In genomic region chr7:113188091-113188490, GRCm38 (mm10) we compare ENCODE assay signal across 24 mouse cellular contexts. TPM values are rescaled to one million over a fixed set of nuclear protein-coding genes. Genes with fewer than 3 reads are reported as not detected.
DNase-seq lines count a peak whose midpoint lies in the region; ATAC-seq and TF ChIP-seq lines count a peak whose summit lies in the region.
"Had no signal": no experiment of that assay in that cellular context is flagged by ENCODE, and none has a peak within 500 bp of the region (broad histone marks: within the 10 kb centered on the region; RNA-seq: fewer than 3 reads in every experiment).

No protein-coding gene starts in this region.

- WGBS in hindbrain, embryonic 10.5 days: 57% methylated on average over 2 of the region's 2 CpGs
- 65% methylated on average over 2 of the region's 2 CpGs for WGBS in hindbrain, embryonic 11.5 days

- no peak overlapping the region for H3K9ac ChIP-seq in hindbrain, embryonic 11.5 days (ENCODE audit: low read depth, low read length)
- H3K9ac ChIP-seq: embryonic facial prominence, embryonic 13.5 days; embryonic facial prominence, embryonic 15.5 days; forebrain, embryonic 13.5 days; forebrain, embryonic 15.5 days; forebrain, postnatal 0 days had no signal

- H3K27ac ChIP-seq in hindbrain, embryonic 10.5 days: 0 out of 2 replicates have a peak overlapping the region, but pooled peaks have one; percentile 23
- no peak overlapping the region for H3K27ac ChIP-seq in hindbrain, embryonic 11.5 days (ENCODE audit: low read depth, low read length)
- peak overlapping the region; percentile 95 for H3K27ac ChIP-seq in embryonic fibroblast, embryonic 13.5 days (ENCODE audit: insufficient read depth, low read length)
- H3K27ac ChIP-seq: embryonic facial prominence, embryonic 13.5 days; embryonic facial prominence, embryonic 15.5 days; forebrain, embryonic 13.5 days; forebrain, embryonic 15.5 days had no signal

- 0 out of 2 replicates have a peak, but pooled peaks cover 4% of the 10 kb centered on the region for H3K9me3 ChIP-seq in hindbrain, embryonic 10.5 days
- H3K9me3 ChIP-seq in hindbrain, embryonic 11.5 days (ENCODE audit: control insufficient read depth, low read length): no peaks in the 10 kb centered on the region
- H3K9me3 ChIP-seq: embryonic facial prominence, embryonic 13.5 days; embryonic facial prominence, embryonic 15.5 days; forebrain, embryonic 15.5 days; G1E had no signal

- peaks cover 12% of the 10 kb centered on the region; the same call in 1 of the 2 replicates for H3K4me1 ChIP-seq in hindbrain, embryonic 10.5 days (replicated peaks)
- no peaks in the 10 kb centered on the region for H3K4me1 ChIP-seq in hindbrain, embryonic 11.5 days (replicated peaks; ENCODE audit: control insufficient read depth, insufficient read depth, low read length)
- H3K4me1 ChIP-seq in embryonic fibroblast, embryonic 13.5 days (ENCODE audit: control insufficient read depth, insufficient read depth, low read length): peaks cover 36% of the 10 kb centered on the region
- H3K4me1 ChIP-seq: embryonic facial prominence, embryonic 13.5 days; embryonic facial prominence, embryonic 15.5 days; forebrain, embryonic 13.5 days; forebrain, embryonic 15.5 days had no signal

- H3K4me2 ChIP-seq in hindbrain, embryonic 11.5 days (replicated peaks; ENCODE audit: low read depth, low read length): no peak overlapping the region
- H3K4me2 ChIP-seq: embryonic facial prominence, embryonic 13.5 days; embryonic facial prominence, embryonic 15.5 days; forebrain, embryonic 13.5 days; forebrain, embryonic 15.5 days had no signal

- H3K4me3 ChIP-seq in hindbrain, embryonic 10.5 days: no peak overlapping the region
- no peak overlapping the region for H3K4me3 ChIP-seq in hindbrain, embryonic 11.5 days (ENCODE audit: low read depth, low read length)
- H3K4me3 ChIP-seq in embryonic fibroblast, embryonic 13.5 days (ENCODE audit: insufficient read depth, low read length): no peak overlapping the region
- H3K4me3 ChIP-seq: embryonic facial prominence, embryonic 13.5 days; embryonic facial prominence, embryonic 15.5 days; forebrain, embryonic 13.5 days; forebrain, embryonic 15.5 days had no signal

- TF ChIP-seq CTCF in embryonic fibroblast, embryonic 13.5 days (IDR thresholded peaks at IDR 0.05; ENCODE audit: borderline replicate concordance, insufficient read depth, low read length): no peak

- no peak for DNase-seq in hindbrain, embryonic 10.5 days (ENCODE audit: low spot score)
- DNase-seq in hindbrain, embryonic 11.5 days (ENCODE audit: low spot score): no peak
- peak; percentile 65 for DNase-seq in NIH3T3 (ENCODE audit: low read depth)
- no peak for DNase-seq in thymus, postnatal 4 days
- DNase-seq in lung, postnatal 14 days: no peak
- DNase-seq: adrenal gland, adult 2 months; adrenal gland, postnatal 10 days; adrenal gland, postnatal 25 days; B cell, adult 2 months; cerebellum, adult 18-20 months; cerebellum, adult 8-10 months; cerebellum, adult 9-11 months; cerebellum, postnatal 14 days; cerebellum, postnatal 36 days; embryo, embryonic 11 days; forebrain, postnatal 0 days had no signal

- H3K27me3 ChIP-seq in hindbrain, embryonic 10.5 days (ENCODE audit: insufficient read depth, poor library complexity, severe bottlenecking): no peaks in the 10 kb centered on the region
- no peaks in the 10 kb centered on the region for H3K27me3 ChIP-seq in hindbrain, embryonic 11.5 days (ENCODE audit: control insufficient read depth, insufficient read depth, low read length)
- H3K27me3 ChIP-seq: CH12.LX; embryonic facial prominence, embryonic 13.5 days; embryonic facial prominence, embryonic 15.5 days; forebrain, embryonic 13.5 days; forebrain, embryonic 15.5 days had no signal

- no peaks in the 10 kb centered on the region for H3K36me3 ChIP-seq in hindbrain, embryonic 10.5 days
- H3K36me3 ChIP-seq in hindbrain, embryonic 11.5 days (ENCODE audit: control insufficient read depth, insufficient read depth, low read length): no peaks in the 10 kb centered on the region
- H3K36me3 ChIP-seq: embryonic facial prominence, embryonic 13.5 days; embryonic facial prominence, embryonic 15.5 days; forebrain, embryonic 15.5 days; G1E had no signal

- ATAC-seq in hindbrain, embryonic 11.5 days (ENCODE audit: low FRiP score): no peak
- ATAC-seq: CD4-positive, CD25-positive, alpha-beta regulatory T cell, adult 4 months; forebrain, embryonic 13.5 days; forebrain, embryonic 15.5 days; forebrain, postnatal 0 days had no signal

- TF ChIP-seq POLR2A in embryonic fibroblast, embryonic 13.5 days (IDR thresholded peaks at IDR 0.05; ENCODE audit: low read depth, low read length): no peak

RNA-seq across cellular contexts. Expression of gene Arntl, which starts 19.2 kb away (rescaled TPM):
- 7.2 and 7.3 TPM in 2 replicates for polyA plus RNA-seq in hindbrain, embryonic 10.5 days (2016; fragmentation: Nextera tagmentation; extraction: Ambion mirVana)
- 6.8 and 7.7 TPM in 2 replicates for polyA plus RNA-seq in hindbrain, embryonic 11.5 days (2014; fragmentation: Nextera tagmentation; extraction: Ambion mirVana)
- 24.4 and 27.8 TPM in 2 replicates for polyA plus RNA-seq in embryonic fibroblast, embryonic 13.5 days (2011; ENCODE audit: insufficient read length, low read depth, missing spikeins)
